Mouse (Mus musculus): ENCODE measurements at regions not wholly inside any gene's neighbourhood (a gene's known extent, or its start where the extent isn't known, plus 50 kb on each side); places are given as distances from the start of the nearest gene placed in this dataset.

- TF ChIP-seq POLR2A (IDR thresholded peaks at IDR 0.05; ENCODE audit: borderline replicate concordance, extremely low read depth, low read depth, low read length) (no peak), CTCF (IDR thresholded peaks at IDR 0.05; ENCODE audit: insufficient read depth, low read length) (no peak)
Measured at GRCm38 (mm10) chr13:35540433-35540832, 119.2 kb upstream of the Cdyl start.

Measured in lung, adult 2 months (tissue).